Mouse (Mus musculus) layer of hippocampus, postnatal 14 days (tissue): ENCODE results near the gene Mnt. TPM values are rescaled to one million over a fixed set of nuclear protein-coding genes. Genes with fewer than 3 reads are reported as not detected.

ENCODE experiments used
- DNase-seq, 2 experiments: peaks; one replicate each; pipeline ENCODE4 v3.0.0; 2021 to 2022; ENCODE audit warnings: low spot score in 2 of 2, mixed read lengths in 1 of 2
- total RNA-seq, 2 experiments: library from RNA; stranded (reverse); gene quantifications; 2 replicates each; pipeline ENCODE4 v1.2.3; 2021

The Mnt gene
- total RNA-seq, 2 experiments from 2014 or later, result 28.4 to 29.6 TPM

DNA sequence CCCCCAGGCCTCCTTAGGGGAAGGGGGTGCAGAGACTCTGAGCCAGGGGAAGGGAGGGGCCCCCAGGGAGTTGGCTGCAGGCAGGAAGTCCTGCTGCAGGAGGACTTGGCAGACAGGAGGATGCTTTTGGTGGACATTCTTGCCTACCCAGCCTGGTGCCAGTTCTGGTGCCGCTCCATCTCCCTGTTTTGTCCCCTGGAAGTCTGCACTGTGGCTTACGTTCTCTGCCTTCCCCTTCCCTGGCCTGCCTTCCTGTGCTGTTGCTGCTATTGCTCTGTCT lies 12.7 kb downstream of the Mnt start:
- no peak for DNase-seq

DNA sequence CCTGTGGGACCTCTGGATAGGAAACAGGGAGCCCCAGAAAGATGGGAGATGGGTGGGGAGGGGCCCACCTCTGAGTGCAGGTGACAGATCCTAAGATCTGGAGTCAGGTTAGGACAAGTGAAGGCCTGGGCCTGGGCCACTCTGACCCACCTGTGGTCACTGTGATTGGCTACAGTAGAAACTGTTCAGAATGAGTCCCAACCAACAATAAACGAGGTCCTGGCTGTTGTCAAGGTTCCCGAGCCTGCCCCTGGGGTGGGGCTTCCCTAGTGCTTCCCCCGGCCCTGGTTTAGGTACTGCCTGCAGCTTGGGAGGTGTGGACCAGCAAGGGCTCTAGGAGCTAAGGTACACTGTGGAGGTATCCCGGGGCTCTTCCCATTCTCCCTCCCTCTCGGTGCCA lies 13.0 kb downstream of the Mnt start:
- DNase-seq, result no peak

DNA sequence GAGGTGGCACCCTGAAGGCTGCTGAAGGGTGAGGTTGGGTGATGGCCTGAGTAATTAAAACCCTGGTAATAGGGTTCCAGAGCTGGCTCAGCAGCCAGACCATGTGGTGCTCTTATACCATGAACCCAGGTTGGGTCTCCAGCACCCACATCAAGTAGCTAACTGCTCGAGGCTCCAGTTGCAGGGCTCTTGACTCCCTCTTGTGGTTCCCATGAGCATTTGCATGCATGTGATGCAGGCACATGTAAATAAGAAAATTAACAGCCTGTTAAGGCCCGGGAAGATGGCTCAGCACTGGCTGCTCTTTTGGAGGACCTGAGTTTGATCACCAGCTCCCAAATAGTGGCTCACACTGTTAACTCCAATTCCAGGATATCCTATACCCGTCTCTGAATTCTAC lies 15.1 kb downstream of the Mnt start:
- no peak for DNase-seq

DNA sequence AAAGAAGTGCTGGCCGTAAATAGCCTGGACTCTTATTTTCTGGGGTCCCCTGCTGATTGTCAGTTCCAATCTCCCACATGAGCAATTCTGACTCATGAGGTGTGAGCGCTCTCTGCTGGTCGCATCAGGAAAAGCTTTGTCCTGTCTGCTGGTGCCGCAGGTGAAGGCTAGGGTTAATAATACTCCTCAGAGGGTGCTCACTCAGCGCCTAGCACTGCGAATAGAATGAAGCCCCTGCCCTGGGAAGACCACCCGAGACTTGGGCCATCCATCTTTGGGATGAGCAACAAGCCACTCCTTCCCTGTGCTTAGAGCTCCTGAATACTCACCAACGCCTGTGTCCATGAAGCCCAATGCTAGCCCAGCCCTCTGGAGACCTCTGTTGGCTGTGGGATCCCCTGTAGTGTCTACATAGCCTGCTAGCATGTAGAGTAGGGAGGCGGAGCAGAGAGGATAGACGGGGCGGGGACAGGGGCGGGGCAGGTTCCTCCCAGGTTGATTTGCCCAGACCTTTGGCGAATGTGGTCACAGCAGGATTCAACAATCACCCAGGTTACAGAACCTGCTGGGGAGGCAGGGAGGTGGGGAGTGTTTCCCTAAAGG lies 17.3 kb downstream of the Mnt start:
- peak; percentile 78 to 81 for DNase-seq

DNA sequence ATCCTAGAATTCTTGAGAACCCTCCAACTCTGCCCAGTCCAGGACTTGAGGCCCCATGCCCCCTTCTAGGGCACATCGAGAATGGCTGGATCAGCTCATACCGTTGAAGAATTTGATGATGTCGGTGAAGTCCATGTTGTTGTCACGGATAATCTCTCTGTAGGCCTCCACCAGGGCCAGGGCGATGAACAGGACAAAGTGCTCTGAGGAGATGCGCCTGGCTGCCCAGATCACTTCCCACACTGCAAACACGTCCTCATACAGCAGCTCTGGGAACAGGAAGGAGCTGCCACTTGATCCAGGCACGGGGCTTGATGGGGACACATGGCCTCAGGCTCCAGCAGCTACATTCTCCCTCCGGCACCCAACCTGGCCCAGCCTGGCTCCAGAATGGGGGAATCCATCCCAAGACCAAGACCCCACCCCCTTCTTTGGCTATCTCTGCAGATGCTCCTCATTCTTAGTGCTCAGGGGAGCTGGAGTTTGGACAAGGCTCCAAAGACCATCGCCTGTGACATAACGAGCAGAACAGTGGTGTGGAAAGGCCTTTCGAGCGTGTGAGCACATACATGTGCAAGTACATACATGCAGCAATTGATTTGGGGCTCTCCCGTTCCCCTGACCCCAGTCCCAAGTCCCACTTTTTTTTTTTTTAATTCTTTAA lies 20.4 kb downstream of the Mnt start:
- no peak for DNase-seq

GRCm38 (mm10) chr11:74857756-74858155 lies 27.0 kb downstream of the Mnt start:
- no peak for DNase-seq

DNA sequence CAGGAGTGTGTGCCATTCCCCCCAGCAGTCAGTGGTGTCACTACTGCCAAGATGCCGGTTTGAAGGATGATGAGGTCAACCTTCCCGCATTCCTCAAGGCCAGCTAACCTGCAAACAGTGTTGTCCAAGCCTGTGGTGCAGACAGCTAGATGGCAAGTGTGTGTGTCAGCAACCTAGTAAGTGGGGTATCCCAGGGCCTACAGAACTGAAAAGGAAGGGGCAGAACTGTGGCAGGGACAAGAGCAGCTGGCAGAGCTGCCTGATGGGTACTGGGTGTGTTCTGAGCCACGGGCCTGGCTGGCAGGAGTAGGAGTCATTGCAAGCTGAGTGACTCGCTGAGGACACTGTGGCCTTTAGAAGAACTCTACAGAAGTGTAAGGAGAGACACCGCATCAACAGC lies 31.4 kb downstream of the Mnt start:
- DNase-seq, result no peak

GRCm38 (mm10) chr11:74863471-74863870 lies 32.8 kb downstream of the Mnt start:
- DNase-seq, result no peak

- no peak for DNase-seq
These were observed 33.7 kb downstream of the Mnt start for GRCm38 (mm10) chr11:74864421-74864820.

DNA sequence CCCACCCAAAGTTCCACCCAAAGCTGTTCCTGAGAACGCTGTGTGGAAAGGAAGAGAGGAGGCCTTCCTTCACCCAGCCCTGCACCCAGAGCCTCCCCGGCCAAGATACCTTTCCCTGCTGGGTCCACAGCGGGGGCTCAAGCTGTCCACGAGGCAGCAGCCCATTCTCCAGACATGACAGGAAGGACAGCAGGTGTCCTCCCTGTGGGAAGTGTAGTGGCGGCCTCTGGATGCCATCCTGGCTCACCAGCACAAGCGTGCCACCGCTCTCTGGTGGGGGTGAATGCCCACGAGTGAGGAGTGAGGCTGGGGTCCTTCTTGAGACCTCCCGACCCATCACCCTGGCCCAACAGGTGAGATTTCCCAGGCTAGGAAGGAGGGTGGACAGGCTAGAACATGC lies 34.5 kb downstream of the Mnt start:
- no peak for DNase-seq

- peak; percentile 47 to 78 for DNase-seq
These were observed 35.9 kb downstream of the Mnt start for GRCm38 (mm10) chr11:74866640-74867039.

DNA sequence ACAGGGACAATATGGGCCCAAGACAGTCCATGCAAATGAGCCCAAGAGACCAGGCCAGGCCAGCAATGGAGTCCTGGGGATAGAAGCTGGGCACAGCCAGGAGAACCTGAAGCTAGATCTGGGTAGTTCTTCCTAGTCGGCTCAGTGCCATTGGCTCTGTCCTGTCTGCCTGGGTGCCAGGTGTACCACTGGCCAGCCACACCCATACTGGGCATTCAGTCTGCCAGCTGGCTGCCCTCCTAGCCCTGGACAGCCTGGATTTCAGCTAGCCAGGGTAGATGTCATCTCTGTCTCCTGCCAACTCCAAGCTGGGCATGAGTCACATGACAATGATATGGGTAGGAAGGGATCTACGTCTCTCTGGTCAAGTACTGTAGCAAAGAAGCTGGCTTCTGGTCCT lies 36.5 kb downstream of the Mnt start:
- peak in 1 of 2 experiments; percentile 33 for DNase-seq

- no peak for DNase-seq
These were observed 37.5 kb downstream of the Mnt start for GRCm38 (mm10) chr11:74868046-74868760.

GRCm38 (mm10) chr11:74869603-74870002 lies 38.9 kb downstream of the Mnt start:
- no peak for DNase-seq

- no peak for DNase-seq
These were observed 39.8 kb downstream of the Mnt start for GRCm38 (mm10) chr11:74870544-74870943.

DNA sequence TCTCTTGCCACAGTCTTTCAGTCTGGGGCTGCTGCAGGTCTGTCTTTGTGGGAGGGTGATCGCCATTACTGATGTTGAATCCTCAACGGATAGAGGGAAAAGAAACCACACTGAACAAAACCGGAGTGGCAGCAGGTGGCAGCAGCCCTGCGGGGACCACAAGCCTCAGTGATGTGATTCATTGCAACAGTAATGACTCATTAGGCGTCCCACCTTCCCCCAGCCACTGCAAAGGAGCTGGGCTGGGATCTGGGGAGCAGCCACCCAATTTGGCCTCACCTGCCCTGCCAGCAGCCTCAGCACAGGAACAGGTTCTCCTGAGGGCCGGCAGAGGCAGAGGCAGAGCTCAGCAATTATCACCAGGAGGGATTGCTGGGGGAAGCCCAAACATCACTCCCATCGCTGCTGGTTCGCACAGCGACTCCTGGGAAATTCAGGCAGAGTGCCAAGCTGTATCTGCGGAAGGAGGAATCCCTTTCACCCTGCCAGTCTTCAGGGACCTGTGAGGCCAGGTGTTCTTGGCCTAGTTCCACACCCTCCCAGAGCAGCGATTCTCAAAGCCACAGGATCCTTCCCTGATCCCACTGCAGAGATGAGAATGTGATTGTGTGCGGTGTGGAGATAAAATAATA lies 40.4 kb downstream of the Mnt start:
- peak; percentile 60 to 61 for DNase-seq

DNA sequence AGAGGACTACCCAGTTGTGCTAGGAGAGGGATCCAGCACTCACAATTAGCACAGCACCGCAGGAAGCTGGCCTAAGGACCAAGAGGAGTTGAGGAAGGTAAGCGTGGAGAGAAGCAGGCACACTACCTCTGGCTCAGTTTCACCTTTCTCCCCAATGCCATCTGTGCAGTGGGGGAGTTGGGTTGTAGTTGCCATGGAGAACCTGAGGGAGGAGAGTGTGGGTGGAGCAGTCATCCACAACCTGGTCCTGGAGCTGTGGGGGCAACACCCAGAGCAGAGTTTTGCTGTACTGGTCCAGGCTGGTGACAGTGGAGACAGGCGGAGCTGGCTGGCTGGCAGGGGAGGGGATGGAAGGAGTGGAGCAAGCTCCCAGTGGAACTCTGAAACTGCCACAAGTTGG lies 43.9 kb downstream of the Mnt start:
- peak in 1 of 2 experiments; percentile 46 for DNase-seq

DNA sequence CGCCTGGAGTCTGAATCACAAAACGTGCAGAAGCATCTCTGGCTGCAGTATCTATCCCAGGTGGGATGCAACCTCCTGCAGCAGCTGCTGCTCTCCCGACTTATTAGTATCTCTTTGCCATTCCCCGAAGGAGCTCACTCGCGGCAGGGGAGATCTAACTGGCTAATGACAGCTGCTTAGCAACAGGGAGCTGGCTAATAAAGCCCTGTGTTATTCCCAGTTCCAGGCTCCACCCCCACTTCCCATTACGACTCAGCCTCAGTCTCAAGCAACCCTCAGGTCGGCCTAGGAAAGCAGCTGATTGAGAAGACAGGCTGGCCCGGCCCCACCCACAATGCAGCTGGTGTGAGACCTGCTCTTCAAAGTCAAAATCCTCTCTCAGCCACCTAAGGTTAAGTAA lies 46.1 kb downstream of the Mnt start:
- peak; percentile 69 to 79 for DNase-seq

DNA sequence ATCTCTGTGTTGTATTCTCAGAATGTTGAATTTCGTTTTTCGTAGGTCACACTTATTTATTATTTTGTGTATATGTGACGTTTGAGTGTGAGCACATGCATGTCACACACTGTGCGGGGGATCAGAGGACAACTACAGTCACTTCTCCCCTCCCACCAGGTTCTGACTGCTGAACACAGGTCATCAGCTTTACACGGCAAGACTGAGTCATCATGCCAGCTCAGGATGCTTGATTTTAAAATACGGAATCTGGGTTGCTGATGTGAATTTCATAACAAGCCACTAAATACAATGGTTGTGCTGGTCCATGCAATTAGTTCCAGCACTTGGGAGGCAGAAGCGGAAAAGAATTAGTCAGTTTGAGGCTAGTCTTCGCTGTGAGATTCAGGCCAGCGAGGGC lies 50.3 kb downstream of the Mnt start:
- no peak for DNase-seq

- peak; percentile 29 to 49 for DNase-seq
These were observed 51.3 kb downstream of the Mnt start for GRCm38 (mm10) chr11:74881979-74882378.

GRCm38 (mm10) chr11:74883098-74883497 lies 52.4 kb downstream of the Mnt start:
- DNase-seq, result no peak

DNA sequence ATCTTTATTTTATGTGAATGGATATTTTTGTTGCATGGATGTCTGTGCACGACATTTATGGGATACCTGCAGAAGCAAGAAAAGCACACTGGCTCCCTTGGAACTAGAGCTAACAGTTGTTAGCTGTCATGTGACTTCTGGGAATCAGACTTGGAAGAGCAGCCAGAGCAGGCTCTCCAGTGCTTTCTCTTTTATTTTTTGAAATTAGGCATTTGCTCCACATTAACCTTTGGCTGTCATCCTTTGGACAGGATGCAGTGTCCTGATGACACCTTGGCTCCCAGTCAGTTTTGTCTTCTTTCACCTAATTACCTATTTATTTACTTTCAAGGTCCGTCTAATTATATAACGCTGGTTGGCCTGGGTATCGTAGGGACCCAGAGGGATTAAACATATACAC lies 63.9 kb downstream of the Mnt start:
- no peak for DNase-seq
